Mouse (Mus musculus) lung, postnatal 0 days (tissue): ENCODE data around the gene Timeless. TPM values are rescaled to one million over a fixed set of nuclear protein-coding genes. Genes with fewer than 3 reads are reported as not detected.
A peak's percentile ranks its signal among the peaks of the same experiment; 100 is the strongest.
"Not testable (repeated sequence)": the region's sequence is repeated elsewhere in the genome, so short reads cannot be mapped to it uniquely, and the experiment has no call there.

Experiments used
- ATAC-seq: fragments of 200-750 bp; cut with Nextera tagmentation; 2 replicates; pipeline ENCODE4 v1.8.0; 2017; ENCODE audit warnings: moderate library complexity
- DNase-seq: peaks from one replicate; pipeline ENCODE4 v3.0.0-alpha.2; 2016; ENCODE audit warnings: low spot score
- H3K27ac ChIP-seq: fragments of 300-500 bp; sonication (generic); 2 replicates; pipeline ENCODE4 v1.5.1; 2014; ENCODE audit warnings: antibody characterized with exemption, mild to moderate bottlenecking, low read length, mixed read lengths
- H3K27me3 ChIP-seq: fragments of 300-500 bp; sonication (generic); replicated peaks from 2 replicates; pipeline ENCODE4 v1.6.1; 2014; ENCODE audit warnings: low read length, mixed read lengths; ENCODE audit not compliant: insufficient read depth
- H3K36me3 ChIP-seq: fragments of 300-500 bp; sonication (generic); 2 replicates; pipeline ENCODE4 v1.6.1; 2014; ENCODE audit warnings: low read length, mixed read lengths; ENCODE audit not compliant: insufficient read depth
- H3K4me1 ChIP-seq: fragments of 300-500 bp; sonication (generic); 2 replicates; pipeline ENCODE4 v1.6.1; 2014; ENCODE audit warnings: antibody characterized with exemption, low read depth, low read length, mixed read lengths; ENCODE audit not compliant: insufficient read depth
- H3K4me2 ChIP-seq: fragments of 300-500 bp; sonication (generic); replicated peaks from 2 replicates; pipeline ENCODE4 v1.6.1; 2014; ENCODE audit warnings: low read depth, mild to moderate bottlenecking, low read length, moderate library complexity, mixed read lengths
- H3K4me3 ChIP-seq: fragments of 300-500 bp; sonication (generic); 2 replicates; pipeline ENCODE4 v1.5.1; 2014; ENCODE audit warnings: low read depth, low read length
- H3K9ac ChIP-seq: fragments of 300-500 bp; sonication (generic); replicated peaks from 2 replicates; pipeline ENCODE4 v1.6.1; 2014; ENCODE audit warnings: low read depth, mild to moderate bottlenecking
- H3K9me3 ChIP-seq: fragments of 300-500 bp; sonication (generic); 2 replicates; pipeline ENCODE4 v1.6.1; 2016; ENCODE audit warnings: low read length, mixed read lengths
- CTCF ChIP-seq: IDR thresholded peaks from 2 replicates; pipeline ENCODE4 v1.5.1; 2016; ENCODE audit warnings: antibody characterized with exemption, mild to moderate bottlenecking
- EP300 ChIP-seq: IDR thresholded peaks from 2 replicates; pipeline ENCODE4 v1.6.1; 2016; ENCODE audit warnings: antibody characterized with exemption, mild to moderate bottlenecking, control low read depth
- whole genome bisulfite sequencing: fragments of 180-500 bp; shearing (Covaris S2); extraction: QIAGEN DNeasy Blood & Tissue Kit; methylation state at CpG from one replicate; pipeline ENCODE4 v1.1.7; 2014; 5-methylcytosine and 5-hydroxymethylcytosine counted together
- polyA plus RNA-seq: library from polyadenylated mRNA; unstranded; fragments of >200 nt; fragmentation: Nextera tagmentation; extraction: Ambion mirVana; gene quantifications from 2 replicates; pipeline ENCODE4 v1.2.1, GENCODE M21; 2015

Timeless gene
- polyA plus RNA-seq, 1 experiment from 2014 or later, result 11.2 TPM

DNA sequence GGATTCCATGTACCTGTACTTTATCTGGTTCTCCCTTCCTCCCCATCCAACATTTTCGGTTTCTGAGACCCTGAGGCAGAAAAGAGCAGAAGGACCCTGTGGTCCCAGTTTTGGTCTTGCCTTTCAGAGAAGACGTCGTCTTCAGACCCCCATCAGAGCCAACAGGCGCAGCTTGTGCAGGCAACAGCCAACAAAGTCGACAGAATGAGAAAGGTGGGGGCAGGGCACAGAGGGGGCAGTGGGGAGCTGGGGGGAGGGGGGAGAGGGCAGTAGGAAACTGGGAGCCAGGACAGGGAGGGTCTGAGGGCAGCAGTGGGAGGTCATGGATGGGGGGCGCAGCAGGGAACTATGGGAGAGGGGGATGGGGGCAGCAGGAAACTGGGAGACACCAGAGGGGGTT lies 46.3 kb downstream of the Timeless start:
- TF ChIP-seq EP300 (no peak), CTCF (no peak)
- Histone ChIP-seq H3K4me2 (no peak overlapping the region), H3K9ac (no peak overlapping the region), H3K4me3 (no peak overlapping the region), H3K27me3 (no peaks in the 10 kb centered on the region), H3K36me3 (peaks cover 15% of the 10 kb centered on the region; the same call in 1 of the 2 replicates), H3K4me1 (no peaks in the 10 kb centered on the region), H3K27ac (no peak overlapping the region), H3K9me3 (no peaks in the 10 kb centered on the region)
- no peak for DNase-seq
- 64% methylated on average over 6 of the region's 6 CpGs for WGBS
- no peak for ATAC-seq

DNA sequence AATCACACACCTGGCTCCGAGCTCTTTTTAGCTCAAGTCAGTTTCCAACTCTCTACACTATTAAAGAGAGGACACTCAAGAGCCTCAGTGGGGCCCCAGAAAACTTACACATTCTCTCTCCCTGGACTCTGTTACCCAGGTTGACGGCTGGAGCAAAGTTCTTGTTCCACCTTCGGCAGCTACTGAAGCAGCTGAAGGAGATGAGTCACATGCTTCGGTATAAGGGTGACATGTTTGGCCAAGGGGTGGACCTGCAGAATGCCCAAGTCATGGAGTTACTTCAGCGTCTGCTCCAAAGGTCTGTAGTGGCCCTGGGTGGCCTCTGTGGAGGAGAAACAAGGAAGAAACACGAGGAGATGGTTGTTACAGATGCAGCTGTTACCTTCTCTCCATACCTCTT lies 49.1 kb downstream of the Timeless start:
- H3K36me3 ChIP-seq, result peaks cover 29% of the 10 kb centered on the region; the same call in 1 of the 2 replicates
- no peaks in the 10 kb centered on the region for H3K9me3 ChIP-seq
- H3K27me3 ChIP-seq, result no peaks in the 10 kb centered on the region
- WGBS, result 68% methylated on average over 6 of the region's 6 CpGs
- no peak overlapping the region for H3K9ac ChIP-seq
- no peak for TF ChIP-seq EP300
- TF ChIP-seq CTCF, result no peak
- H3K4me2 ChIP-seq, result no peak overlapping the region
- H3K4me1 ChIP-seq, result no peaks in the 10 kb centered on the region
- ATAC-seq (no peak), DNase-seq (no peak)
- H3K4me3 ChIP-seq, result no peak overlapping the region
- H3K27ac ChIP-seq, result no peak overlapping the region

DNA sequence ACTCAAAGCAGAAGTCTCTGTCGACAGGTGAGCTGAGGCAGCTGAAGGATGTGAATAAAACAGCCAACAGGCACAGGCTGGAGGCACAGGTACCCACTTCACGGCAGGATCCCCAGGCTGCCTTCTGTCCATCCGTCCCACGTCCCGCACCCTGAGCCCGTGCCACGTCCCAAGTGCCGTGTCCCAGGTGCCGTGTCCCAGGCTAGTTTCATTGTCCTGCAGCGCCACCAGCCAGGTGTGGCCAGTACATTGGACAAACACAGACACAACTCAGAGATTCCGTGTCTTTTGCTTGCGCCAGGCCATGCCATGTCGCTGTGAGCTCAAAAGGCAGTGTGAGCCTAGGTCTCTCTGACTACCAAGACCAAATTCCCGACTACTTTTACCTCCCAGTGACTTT lies 49.8 kb downstream of the Timeless start:
- TF ChIP-seq EP300 (no peak), CTCF (no peak)
- no peak for ATAC-seq

DNA sequence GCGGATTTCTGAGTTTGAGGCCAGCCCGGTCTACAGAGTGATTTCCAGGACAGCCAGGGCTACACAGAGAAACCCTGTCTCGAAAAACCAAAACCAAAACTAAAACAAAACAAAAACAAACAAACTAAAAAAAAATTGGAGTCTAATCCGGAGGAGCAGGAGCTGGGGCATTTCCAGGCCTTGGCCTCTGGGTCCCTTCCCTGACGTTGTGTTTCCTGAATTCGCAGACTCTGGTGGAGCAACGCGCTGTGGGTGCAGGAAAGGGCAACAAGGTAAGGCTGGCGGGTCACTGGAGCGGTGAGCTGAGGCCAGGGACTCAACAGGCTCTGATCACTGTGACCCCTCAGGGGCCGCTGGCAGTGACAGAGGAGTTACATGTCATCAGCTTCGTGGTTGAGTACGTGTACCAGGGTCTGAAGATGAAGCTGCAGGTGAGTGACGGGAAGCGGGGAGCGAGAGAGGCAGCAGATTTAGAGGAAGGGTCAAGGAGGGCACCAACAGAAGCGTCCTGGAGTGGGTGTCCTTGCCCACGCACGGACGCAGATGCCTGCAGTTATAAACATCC lies 51.1 kb downstream of the Timeless start:
- TF ChIP-seq EP300, result no peak
- TF ChIP-seq CTCF, result no peak
- DNase-seq, result no peak
- no peak overlapping the region for H3K27ac ChIP-seq
- WGBS, result 83% methylated on average over 20 of the region's 20 CpGs
- no peak for ATAC-seq
- H3K9me3 ChIP-seq, result no peaks in the 10 kb centered on the region
- peaks cover 25% of the 10 kb centered on the region; the same call in 1 of the 2 replicates for H3K36me3 ChIP-seq
- no peaks in the 10 kb centered on the region for H3K4me1 ChIP-seq
- H3K9ac ChIP-seq, result no peak overlapping the region
- no peak overlapping the region for H3K4me2 ChIP-seq
- no peaks in the 10 kb centered on the region for H3K27me3 ChIP-seq
- H3K4me3 ChIP-seq, result no peak overlapping the region

More for the DNA sequence above, 49.8 kb downstream of the Timeless start:
- Histone ChIP-seq H3K9ac (no peak overlapping the region), H3K27me3 (no peaks in the 10 kb centered on the region), H3K36me3 (peaks cover 30% of the 10 kb centered on the region; the same call in 1 of the 2 replicates), H3K9me3 (no peaks in the 10 kb centered on the region), H3K27ac (no peak overlapping the region), H3K4me3 (no peak overlapping the region), H3K4me2 (no peak overlapping the region), H3K4me1 (no peaks in the 10 kb centered on the region)
- 88% methylated on average over 14 of the region's 14 CpGs for WGBS
- no peak for DNase-seq

DNA sequence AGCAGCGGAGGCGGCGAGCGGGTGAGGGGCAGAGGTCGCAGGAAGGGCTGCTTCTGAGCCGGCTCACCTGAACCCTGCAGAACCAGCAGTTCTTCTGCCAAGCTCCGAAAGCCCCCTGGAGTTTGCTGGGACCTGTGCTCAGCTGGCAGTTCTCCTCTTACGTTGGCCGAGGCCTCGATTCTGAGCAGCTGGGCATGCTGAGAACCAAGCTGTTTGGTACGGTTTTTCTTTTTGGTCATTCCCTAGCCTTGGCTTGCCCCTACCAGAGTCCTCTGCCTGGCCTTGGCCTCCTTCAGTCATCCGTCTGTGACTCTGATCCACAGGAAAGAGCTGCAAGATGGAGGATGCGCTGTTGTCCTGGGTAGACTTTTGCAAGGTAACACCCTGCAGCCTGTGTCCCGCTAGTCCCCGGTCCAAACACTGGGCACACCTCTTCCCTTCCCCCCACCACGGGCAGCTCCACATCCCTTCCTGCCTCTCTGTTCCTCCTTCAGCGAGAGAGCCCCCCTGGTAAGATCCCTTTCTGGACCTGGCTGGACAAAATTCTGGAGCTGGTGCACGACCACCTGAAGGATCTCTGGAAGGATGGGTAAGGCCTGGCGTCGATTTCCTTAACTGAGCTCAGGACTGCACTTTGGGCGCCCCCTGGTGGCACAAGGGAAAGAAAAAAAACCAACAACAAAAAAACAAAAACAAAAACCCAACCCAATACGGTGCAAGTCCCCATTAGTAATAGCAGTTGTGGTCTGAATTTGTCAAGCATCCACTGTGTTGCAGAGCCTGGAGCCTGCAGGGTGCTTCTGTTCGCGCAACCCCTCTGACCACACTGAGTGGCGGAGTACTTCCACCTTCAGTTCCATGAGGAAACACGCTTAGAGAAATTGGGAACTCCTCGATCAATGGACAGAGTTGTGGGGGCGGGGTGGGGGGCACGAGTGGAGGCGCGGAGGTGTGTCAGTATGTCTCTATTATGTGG lies 52.0 kb downstream of the Timeless start:
- H3K36me3 ChIP-seq, result peaks cover 33% of the 10 kb centered on the region; the same call in 1 of the 2 replicates
- WGBS, result 61% methylated on average over 31 of the region's 31 CpGs
- ATAC-seq (0 out of 2 replicates have a peak, but pooled peaks have one; percentile 30), DNase-seq (peak; percentile 73)
- no peak overlapping the region for H3K4me2 ChIP-seq
- no peak overlapping the region for H3K27ac ChIP-seq
- TF ChIP-seq CTCF, result peak; percentile 76
- no peak for TF ChIP-seq EP300
- no peaks in the 10 kb centered on the region for H3K27me3 ChIP-seq
- no peak overlapping the region for H3K9ac ChIP-seq
- no peak overlapping the region for H3K4me3 ChIP-seq
- no peaks in the 10 kb centered on the region for H3K9me3 ChIP-seq
- H3K4me1 ChIP-seq, result no peaks in the 10 kb centered on the region

DNA sequence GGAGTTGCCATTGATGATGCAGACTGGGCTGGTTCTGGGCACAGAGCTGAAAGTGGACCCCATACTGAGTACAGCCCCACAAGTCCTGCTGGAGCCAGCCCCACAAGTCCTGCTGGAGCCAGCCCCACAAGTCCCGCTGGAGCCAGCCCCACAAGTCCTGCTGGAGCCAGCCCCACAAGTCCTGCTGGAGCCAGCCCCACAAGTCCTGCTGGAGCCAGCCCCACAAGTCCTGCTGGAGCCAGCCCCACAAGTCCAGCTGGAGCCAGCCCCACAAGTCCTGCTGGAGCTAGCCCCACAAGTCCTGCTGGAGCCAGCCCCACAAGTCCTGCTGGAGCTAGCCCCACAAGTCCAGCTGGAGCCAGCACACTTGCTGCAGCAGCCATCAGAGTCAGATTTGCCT lies 58.7 kb downstream of the Timeless start:
- DNase-seq, ATAC-seq, H3K4me1 ChIP-seq, H3K9me3 ChIP-seq, H3K9ac ChIP-seq, H3K27me3 ChIP-seq, H3K4me2 ChIP-seq, H3K4me3 ChIP-seq, H3K27ac ChIP-seq: not testable (repeated sequence)
- 76% methylated on average over 1 of the region's 1 CpGs for WGBS
- peaks cover 44% of the 10 kb centered on the region for H3K36me3 ChIP-seq
